Mouse (Mus musculus) bone marrow, adult 2 months (tissue): ENCODE data around the gene Elmo1.

ENCODE experiments used
- CTCF ChIP-seq: fragments of 200-500 bp; IDR thresholded peaks from 2 replicates; pipeline ENCODE4 v1.5.1; 2011; ENCODE audit warnings: low read length, control low read depth; ENCODE audit not compliant: control insufficient read depth, insufficient read depth
- POLR2A ChIP-seq: fragments of 200-500 bp; IDR thresholded peaks from 2 replicates; pipeline ENCODE4 v1.6.1; 2011; ENCODE audit warnings: low read depth, mild to moderate bottlenecking, control low read depth, low read length, borderline replicate concordance; ENCODE audit not compliant: control insufficient read depth

DNA sequence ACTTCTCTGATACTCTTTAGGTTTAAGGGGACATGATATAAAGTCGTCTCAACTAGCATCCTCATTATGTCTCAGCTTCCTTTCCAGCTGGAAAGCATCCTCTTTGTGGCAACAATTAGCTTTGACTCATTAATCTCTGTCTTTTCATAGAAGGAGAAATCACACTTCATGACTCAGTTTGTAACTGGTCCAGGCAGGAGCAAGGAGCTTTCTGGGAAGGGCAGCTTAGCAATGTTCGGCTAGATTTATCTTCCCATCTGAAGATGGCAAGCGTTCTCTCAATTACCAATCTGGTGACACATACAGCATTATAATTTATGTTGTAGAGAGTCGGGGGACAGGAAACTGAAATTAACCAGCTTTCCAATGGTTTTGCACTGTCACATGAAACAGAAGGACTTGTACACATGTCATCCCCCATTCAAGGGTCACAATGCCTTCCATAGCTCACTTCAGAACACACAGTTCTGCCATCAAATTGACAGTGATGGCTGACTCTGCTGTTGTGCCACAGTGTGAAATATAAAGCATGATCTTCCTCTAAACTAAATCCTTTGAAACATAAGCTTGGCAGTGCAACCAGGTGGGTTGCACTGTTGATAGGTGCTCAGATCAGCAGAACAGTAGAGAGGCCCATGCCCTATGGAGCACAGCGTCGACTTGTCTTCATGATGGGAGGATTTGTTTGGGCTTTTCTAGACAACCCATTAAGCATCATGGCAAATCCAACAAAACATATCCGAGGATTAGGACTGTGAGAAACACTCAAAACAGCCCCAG lies 532.9 kb downstream of the Elmo1 start:
- no peak for TF ChIP-seq CTCF
- TF ChIP-seq POLR2A: no peak
